Mouse (Mus musculus) bone marrow macrophage, adult 2 months (primary cell): ENCODE data around the gene Ahrr. TPM values are rescaled to one million over a fixed set of nuclear protein-coding genes. Genes with fewer than 3 reads are reported as not detected.

Experiments used
- H3K27ac ChIP-seq: 2 replicates; pipeline ENCODE4 v1.5.1; 2012; ENCODE audit warnings: low read depth, low read length; ENCODE audit not compliant: insufficient read depth
- H3K4me1 ChIP-seq: 2 replicates; pipeline ENCODE4 v1.6.1; 2012; ENCODE audit warnings: low read length; ENCODE audit not compliant: control insufficient read depth, insufficient read depth
- H3K4me3 ChIP-seq: 2 replicates; pipeline ENCODE4 v1.5.1; 2012; ENCODE audit warnings: mild to moderate bottlenecking, low read length, moderate library complexity; ENCODE audit not compliant: insufficient read depth
- CTCF ChIP-seq: IDR thresholded peaks from 2 replicates; pipeline ENCODE4 v1.5.1; 2012; ENCODE audit warnings: low read depth, mild to moderate bottlenecking, low read length, moderate library complexity
- POLR2A ChIP-seq: IDR thresholded peaks from 2 replicates; pipeline ENCODE4 v1.6.1; 2012; ENCODE audit warnings: mild to moderate bottlenecking, low read depth, low read length, borderline replicate concordance
- polyA plus RNA-seq: library from polyadenylated mRNA; stranded (reverse); fragments of >200 nt; gene quantifications from 2 replicates; pipeline ENCODE4 v1.2.4, GENCODE M21; 2012; ENCODE audit not compliant: missing spikeins, insufficient read depth, insufficient read length

Gene Ahrr
- polyA plus RNA-seq, 1 experiment: 47.8 TPM

- no peak overlapping the region for H3K27ac ChIP-seq
- H3K4me3 ChIP-seq: no peak overlapping the region
- no peaks in the 10 kb centered on the region for H3K4me1 ChIP-seq
- no peak for TF ChIP-seq POLR2A
- TF ChIP-seq CTCF: no peak
Measured at GRCm38 (mm10) chr13:74183011-74183695, 109.0 kb downstream of the Ahrr start.

GRCm38 (mm10) chr13:74172036-74172435 lies 120.1 kb downstream of the Ahrr start:
- Histone ChIP-seq H3K4me3 (no peak overlapping the region), H3K27ac (no peak overlapping the region), H3K4me1 (no peaks in the 10 kb centered on the region)
- no peak for TF ChIP-seq CTCF
- TF ChIP-seq POLR2A: no peak

- no peak overlapping the region for H3K27ac ChIP-seq
- no peak for TF ChIP-seq POLR2A
- no peak for TF ChIP-seq CTCF
- H3K4me3 ChIP-seq: no peak overlapping the region
- no peaks in the 10 kb centered on the region for H3K4me1 ChIP-seq
Measured at GRCm38 (mm10) chr13:74169446-74170164, 122.5 kb downstream of the Ahrr start.

- Histone ChIP-seq H3K4me1 (no peaks in the 10 kb centered on the region), H3K4me3 (no peak overlapping the region), H3K27ac (no peak overlapping the region)
- TF ChIP-seq POLR2A (no peak), CTCF (no peak)
Measured at GRCm38 (mm10) chr13:74167492-74167891, 124.6 kb downstream of the Ahrr start.

- TF ChIP-seq CTCF (no peak), POLR2A (no peak)
- Histone ChIP-seq H3K4me3 (peak overlapping the region; percentile 34), H3K4me1 (no peaks in the 10 kb centered on the region), H3K27ac (no peak overlapping the region)
Measured at GRCm38 (mm10) chr13:74167057-74167413, 125.1 kb downstream of the Ahrr start.

- H3K27ac ChIP-seq: no peak overlapping the region
- no peaks in the 10 kb centered on the region for H3K4me1 ChIP-seq
- H3K4me3 ChIP-seq: peak overlapping the region; percentile 34
- TF ChIP-seq POLR2A: no peak
- TF ChIP-seq CTCF: no peak
Measured at GRCm38 (mm10) chr13:74166348-74167056, 125.6 kb downstream of the Ahrr start.

Other genes with a start within 250 kb of the Ahrr start
- 5.6 and 9.4 TPM in 2 replicates for gene Cep72, start 230.0 kb downstream of the Ahrr start, polyA plus RNA-seq
- not detected in 2 replicates for gene Slc9a3, start 170.9 kb downstream of the Ahrr start, polyA plus RNA-seq
- 84.9 and 91.7 TPM in 2 replicates for gene Exoc3, start 83.6 kb downstream of the Ahrr start, polyA plus RNA-seq
- gene Pdcd6, start 25.2 kb upstream of the Ahrr start, polyA plus RNA-seq: 115 and 120 TPM in 2 replicates
- gene Sdha, start 57.9 kb upstream of the Ahrr start, polyA plus RNA-seq: 141 and 167 TPM in 2 replicates
- gene Ccdc127, start 58.0 kb upstream of the Ahrr start, polyA plus RNA-seq: 23.1 and 27.3 TPM in 2 replicates
- gene Lrrc14b, start 71.7 kb upstream of the Ahrr start, polyA plus RNA-seq: 0.66 and 0.68 TPM in 2 replicates
- gene Zfp72, start 98.5 kb upstream of the Ahrr start, polyA plus RNA-seq: 1.6 and 1.9 TPM in 2 replicates
- gene Ftl1-ps1, start 107.4 kb upstream of the Ahrr start, polyA plus RNA-seq: 1,981 and 2,080 TPM in 2 replicates
- 15.2 and 17.6 TPM in 2 replicates for gene Zfp825, start 201.7 kb upstream of the Ahrr start, polyA plus RNA-seq